Mouse (Mus musculus) liver, embryonic 14.5 days (tissue): ENCODE data around the gene Ikbke.

ENCODE experiments used
- CTCF ChIP-seq: IDR thresholded peaks from 2 replicates; pipeline ENCODE4 v1.5.1; 2016; ENCODE audit warnings: antibody characterized with exemption, low read depth, control low read depth
- EP300 ChIP-seq: IDR thresholded peaks from 2 replicates; pipeline ENCODE4 v1.6.1; 2016; ENCODE audit warnings: antibody characterized with exemption, low read depth

DNA sequence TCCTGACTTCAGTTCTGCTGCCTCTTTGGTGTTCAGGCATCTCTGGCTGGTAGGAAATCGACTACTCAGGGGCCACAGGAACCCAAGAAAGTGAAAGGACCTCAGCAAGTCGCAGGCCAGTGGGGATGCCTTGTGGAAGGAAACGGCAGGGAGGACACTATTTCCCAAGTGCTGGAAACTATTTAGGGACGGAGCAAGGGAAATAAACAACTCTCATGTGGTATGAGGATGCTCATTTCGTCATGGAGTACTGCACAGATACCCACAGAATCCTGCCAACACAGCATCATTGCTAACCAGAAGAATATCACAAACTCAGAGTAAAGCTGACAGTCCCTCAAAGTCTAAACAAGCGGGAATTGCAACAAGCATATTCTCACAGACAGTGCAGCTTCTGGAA lies 36.5 kb downstream of the Ikbke start:
- TF ChIP-seq EP300 (no peak), CTCF (no peak)
